Mouse (Mus musculus): ENCODE data around the gene Sp2.

DNA sequence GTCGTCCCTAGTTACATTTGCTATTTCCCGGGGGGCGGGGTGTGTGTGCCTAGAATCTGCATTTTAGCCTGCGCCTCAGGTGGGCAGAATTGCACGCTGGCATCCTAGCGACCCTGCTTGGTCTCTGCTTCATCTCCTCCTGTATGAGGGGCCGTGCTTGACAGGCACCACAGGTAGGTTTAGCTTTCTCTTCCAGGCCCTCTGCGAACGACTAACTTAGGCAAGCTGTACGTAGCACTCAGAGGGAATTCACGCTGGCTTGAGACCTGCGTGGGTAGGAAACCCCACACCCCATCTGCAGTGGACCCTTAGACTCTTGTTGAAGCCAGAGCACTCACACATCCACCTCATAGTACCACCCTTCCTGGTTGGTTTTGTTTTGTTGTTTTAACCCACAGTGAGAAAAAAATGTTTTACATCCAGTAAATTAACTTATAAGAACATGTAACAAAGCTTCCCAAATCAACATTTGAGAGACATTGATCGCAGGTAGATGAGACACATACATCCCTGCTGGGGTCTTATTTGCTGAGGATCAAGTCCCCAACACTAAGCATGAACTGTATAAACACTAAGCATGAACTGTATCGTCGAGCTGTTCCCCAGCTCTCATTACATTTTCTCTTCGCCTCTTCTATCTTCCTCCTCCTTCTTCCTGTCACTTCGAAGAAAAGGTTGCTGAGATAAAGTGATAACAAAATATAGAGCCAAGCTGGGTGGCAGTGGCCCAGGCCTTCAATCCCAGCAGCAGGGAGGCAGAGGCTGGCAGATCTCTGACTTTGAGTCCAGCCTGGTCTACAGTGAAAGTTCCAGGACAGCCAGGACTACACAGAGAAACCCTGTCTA is 4.1 kb downstream of the Sp2 start:
- TF ChIP-seq CTCF (IDR thresholded peaks at IDR 0.05; ENCODE audit: insufficient read depth, low read depth, low read length) (no peak), POLR2A (IDR thresholded peaks at IDR 0.05; ENCODE audit: insufficient read depth, low read depth, low read length) (no peak)
